Mouse (Mus musculus): ENCODE measurements around the gene Mbnl1.

Gene Mbnl1

DNA sequence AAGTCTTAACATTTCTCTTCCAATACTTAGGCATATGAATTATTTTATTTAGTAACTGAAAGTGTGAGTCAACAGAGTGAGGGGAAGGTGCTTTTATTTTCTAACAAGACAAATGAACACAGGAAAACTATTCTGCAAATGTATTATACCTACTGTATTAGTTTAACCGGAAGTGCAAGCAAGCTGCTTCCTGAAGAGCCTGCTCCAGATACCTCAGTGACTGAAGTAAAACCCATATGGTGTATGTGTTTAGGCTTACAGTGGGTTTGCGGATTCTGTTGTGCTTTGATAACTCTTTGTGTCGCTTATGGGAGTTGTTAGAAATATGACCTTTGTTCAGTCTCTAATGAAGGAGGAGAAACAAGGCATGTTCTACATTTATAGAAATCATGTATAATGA is 46.7 kb downstream of the Mbnl1 start:
- no peak for DNase-seq

DNA sequence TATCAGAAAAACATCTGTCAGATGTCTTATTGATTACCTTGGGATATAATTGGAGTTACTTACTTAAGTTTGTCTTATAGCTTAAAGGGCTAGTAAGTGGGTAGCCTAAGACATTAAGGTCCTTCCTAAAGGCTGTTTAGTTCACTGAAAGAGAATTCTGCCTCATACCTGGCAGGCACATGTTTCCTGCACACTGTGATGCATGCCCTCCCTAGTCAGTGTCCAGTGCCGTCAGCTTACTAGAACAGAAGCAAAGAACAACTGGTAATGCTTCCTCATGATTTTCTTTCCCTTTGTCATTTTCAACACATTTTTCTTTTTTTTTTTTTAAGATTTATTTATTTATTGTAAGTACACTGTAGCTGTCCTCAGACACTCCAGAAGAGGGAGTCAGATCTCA is 51.5 kb downstream of the Mbnl1 start:
- DNase-seq = no peak

DNA sequence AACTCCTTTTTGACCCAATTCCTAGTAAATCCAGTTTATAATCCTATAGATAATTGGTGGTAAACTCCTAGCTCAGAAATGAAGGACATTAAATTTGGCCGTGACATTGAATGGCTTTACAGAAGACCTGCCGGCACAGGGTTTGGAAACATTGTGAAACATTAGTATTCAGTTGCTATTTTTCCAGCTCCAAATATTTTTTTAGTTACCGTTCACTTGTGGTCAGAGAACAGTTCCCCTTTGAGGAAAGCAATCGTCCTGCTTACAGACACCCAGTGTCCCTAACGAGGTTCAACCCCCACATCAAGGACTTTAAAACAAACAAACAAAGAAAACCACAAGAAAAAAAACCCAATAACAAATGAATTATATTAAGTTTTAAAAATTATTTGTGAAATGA is 58.7 kb downstream of the Mbnl1 start:
- DNase-seq = no peak

DNA sequence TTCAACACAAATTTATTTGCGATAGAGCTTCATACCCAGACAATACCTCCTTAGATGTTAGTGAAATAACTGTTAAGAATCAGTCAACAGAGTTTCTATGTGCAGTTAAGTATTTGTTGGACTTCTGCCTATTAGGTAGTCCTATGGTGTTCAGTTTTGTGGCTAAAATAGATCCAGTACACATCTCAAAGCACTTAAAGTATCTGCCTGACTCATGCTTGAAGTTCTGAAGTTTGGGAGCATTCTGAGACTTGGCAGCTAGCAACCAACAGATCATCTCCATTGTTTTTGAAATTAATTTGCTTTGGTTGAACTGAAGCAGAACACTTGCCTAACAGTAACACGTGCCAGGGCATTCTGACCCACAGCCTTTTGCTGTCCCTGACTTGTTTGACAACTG is 59.2 kb downstream of the Mbnl1 start:
- DNase-seq = no peak

DNA sequence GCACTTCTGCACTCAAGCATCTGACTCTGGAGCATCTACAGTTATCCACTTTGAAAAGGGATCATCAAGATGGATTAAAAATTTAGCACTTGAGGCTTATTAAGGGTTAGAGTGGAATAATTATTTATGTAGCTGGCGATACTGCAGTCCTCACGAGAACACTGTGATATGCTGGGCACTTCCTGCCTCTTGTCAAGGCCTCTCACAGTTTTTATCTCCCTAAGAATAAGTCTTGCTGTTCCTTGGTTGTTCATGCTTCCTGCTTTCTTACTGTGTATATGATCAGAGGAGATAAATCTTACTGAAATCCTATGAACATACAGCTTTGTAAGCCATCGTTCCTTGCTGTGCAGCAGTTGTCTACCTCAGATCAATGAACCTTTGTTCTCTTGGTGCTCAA is 62.6 kb downstream of the Mbnl1 start:
- DNase-seq = no peak

DNA sequence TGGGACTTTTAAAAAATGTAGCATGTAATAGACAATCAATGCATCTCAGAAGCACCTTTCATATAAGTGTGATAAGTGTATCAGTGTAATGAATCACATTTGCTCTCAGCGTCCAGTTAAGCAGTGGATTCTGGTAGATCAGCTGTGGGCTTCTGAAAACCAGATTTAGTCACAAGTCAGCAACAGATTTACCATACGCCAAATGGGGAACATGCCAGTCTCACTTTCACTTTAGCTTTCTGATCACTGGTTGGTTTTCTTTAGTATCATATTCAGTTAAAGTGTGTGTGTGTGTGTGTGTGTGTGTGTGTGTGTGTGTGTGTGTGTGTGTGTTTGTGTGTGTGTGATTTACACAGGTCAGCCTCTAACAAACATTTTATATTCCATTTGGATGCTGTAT is 64.4 kb downstream of the Mbnl1 start:
- no peak for DNase-seq

DNA sequence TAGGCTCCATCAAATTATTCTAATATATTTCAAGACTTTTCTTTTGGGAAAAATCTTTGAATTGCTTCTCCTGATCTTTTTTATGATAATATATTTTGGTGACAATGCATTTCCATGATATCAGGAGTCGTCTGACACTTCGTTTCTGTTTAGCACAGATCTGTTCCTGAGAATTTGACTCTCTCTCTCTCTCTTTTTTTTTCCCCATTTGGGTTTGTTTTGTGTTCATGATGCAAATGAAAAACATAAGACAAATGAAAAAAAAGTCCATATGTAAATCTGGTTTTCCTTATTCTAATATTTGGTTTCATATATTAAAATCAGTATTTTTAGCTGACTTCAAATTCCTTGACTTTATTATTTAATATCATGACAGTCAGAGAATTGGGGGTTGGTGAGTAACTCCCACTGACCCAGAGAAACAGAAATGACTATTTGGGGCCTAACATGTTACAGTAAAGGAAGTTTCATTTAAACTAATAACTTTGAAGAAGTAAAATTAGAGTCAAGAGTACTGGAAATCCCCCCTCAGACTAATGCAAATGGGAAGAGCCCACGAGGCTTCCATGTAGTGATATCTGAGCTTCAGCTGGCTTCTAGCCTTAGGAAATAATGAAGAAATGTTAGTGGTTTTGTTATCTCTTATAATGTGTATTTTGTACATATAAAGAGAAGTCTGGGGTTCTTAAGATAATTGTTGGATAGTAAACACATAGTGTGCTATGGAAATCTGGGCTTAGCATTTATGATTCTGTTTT is 65.8 kb downstream of the Mbnl1 start:
- no peak for DNase-seq

DNA sequence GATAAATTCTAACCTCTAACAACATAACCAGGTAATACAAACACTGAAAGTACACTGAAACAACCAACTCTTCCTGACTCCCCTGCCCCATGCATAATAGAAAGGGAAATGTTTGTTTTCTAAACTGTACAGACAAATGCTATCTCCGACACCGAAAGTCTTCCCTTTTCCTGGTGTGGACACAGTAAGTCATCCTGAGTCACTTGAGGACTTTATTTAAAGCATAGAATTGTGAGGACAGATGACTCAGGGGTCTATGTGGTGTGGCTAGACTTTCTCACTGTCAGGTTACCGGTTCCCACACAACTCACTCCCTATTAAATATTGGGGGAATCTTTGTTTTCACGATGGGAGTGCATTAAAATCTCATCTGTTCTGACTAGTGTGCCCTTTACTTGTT is 68.5 kb downstream of the Mbnl1 start:
- DNase-seq = no peak

DNA sequence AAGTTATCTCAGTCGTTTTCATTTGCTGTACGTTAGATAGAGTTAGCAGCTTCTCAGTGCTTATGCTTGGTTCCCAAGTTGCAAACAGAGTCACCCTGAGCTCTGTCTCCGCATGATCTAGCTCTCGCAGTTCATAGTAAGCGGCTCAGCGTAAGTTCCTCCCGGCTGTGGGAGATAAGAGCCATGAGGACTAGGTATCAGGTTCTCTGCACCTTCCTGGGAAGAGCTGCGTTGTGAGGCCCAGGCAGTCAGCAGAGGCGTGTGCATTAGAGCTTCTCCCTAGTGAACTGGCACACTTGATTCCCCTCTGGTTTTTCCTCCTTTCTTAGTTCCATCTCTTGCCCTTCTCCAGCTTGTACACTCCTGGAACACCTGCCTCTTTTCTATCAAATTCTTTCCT is 73.6 kb downstream of the Mbnl1 start:
- DNase-seq = no peak

DNA sequence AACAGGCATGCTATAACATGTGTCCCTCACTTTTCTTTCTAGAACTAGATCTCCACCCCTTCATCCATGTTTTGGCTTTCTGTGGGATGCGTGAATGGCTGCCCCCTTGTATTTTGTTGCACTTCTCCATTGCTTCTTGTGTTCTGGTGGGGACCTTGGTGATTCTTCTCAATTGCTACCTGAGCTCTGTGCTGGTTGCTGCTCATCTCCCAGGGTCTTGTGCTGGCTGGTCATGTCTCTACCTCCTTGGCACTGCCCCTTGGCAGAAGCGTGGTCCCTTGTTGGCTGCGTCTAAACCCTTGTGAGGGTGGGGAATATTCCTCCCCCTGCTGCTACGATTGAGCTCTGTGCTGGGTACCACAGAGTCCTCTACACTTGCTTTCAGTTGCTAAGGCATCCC is 74.3 kb downstream of the Mbnl1 start:
- DNase-seq = no peak

DNA sequence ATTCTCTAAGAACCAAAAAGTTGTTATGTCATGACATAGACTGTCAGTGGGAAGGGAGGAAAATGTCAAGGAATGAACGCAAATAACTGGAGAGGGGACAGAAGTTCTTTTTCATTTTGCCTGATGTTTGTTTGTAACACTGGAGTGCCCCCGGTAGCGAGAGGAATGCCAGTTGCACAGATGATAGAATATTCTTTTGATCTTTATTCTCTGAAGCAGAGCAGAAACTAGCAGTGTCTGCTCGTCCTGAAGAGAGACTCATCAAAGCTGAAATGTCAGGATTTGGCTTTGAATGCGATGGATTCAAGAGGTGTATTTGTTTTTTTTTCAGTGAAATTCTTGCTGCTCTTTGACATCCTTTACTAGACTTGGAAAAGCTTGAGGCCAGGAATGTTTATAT is 77.9 kb downstream of the Mbnl1 start:
- DNase-seq = no peak

DNA sequence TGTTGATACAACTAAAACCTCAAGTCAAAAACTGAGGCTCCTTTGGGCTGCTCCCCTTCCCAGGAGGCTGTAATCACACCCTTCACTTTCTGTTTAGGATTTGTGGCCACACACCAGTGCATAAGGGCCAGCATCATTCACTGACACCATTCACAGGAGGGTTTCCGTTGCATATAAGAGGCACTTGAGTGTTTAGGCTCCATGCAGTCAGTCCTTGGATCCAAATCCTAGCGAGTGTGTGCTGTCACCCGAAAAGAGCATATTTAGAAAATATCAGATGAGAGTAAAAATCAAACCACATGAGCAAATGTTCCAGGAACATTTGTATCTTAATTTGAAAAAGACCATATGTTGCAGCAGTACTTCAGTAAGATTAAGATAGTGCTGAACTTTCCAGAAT is 79.0 kb downstream of the Mbnl1 start:
- DNase-seq = no peak

DNA sequence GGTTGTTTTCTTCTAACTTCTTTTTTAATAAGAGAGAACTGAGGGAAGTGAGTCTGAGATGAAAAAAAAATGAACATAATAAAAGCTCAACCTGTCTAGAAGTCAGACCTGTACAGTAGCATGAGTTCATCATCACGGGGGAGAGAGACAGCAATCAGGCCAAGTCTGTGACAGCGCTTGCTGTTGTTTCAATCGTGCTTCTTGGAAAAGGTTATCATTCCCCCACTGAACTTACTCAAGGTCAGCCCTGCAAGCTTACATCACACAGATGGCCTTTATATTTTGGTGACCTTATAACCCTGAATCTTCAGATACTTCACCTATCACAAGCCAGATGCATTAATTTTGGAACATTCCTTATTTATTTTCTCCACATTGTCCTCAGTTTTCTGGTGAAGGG is 80.4 kb downstream of the Mbnl1 start:
- no peak for DNase-seq

DNA sequence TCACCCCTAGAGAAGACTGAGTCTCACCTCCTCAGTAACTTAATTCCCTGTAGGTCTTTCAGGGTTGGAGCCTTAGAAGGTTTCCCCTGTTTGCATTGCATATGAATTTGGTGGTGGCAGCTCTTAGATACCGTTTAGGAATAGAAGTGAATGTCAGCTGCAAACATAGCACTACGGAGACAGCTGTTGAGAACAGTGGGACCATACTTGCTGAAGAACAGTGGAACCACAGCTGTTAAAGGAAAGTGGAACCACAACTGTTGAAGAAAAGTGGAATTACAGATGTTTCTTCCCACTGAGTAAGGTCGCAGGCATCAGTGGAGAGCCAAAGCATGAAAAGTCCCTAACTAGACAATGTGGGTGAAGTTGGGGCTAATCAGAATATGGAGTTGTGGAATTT is 84.0 kb downstream of the Mbnl1 start:
- no peak for DNase-seq

DNA sequence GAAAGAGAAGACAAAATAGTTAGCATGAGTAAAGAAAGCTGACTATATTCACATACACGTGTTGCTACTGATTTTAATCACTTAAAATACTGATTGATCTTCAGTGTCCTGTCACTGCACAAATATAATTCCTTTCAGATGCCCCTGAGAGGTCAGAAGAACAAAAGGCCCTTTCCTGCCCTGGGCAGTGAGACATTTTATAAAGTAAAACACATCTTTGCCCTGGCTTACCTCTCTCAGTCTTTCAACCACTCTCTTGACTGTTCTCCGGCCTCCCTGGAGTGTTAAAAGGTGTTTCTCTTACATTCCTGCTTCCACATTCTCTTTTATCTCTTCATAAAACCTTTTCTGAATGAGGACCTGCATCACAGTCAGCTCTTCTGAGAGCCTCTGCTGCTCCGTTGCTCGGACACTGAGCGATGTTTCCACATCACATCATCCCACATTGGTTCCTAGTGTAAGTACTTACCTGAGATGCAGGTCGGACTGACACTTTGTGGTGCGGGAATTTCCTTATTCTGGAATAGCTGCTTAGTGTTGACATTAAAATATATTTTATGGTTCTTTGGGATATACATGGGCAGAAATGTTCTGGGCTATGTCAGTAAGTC is 85.7 kb downstream of the Mbnl1 start:
- no peak for DNase-seq

DNA sequence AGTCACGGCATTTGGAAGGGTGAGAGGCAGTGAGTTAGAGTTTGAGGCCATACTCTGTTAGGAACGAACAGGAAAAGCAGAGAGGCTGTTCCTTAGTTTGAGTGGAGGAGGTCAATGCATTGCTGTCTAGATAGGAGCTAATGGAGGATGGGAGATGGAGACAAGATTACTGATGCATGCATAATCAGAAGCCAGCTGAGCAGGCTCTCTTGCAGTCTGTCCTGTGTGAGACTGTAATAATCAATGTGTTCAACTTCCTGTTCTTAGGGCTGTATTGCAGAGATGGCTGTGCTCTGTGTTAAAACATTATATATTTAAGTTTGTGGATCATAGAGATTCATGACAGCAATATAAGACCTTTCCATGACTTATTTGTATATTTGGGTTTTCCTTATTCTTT is 87.1 kb downstream of the Mbnl1 start:
- no peak for DNase-seq

DNA sequence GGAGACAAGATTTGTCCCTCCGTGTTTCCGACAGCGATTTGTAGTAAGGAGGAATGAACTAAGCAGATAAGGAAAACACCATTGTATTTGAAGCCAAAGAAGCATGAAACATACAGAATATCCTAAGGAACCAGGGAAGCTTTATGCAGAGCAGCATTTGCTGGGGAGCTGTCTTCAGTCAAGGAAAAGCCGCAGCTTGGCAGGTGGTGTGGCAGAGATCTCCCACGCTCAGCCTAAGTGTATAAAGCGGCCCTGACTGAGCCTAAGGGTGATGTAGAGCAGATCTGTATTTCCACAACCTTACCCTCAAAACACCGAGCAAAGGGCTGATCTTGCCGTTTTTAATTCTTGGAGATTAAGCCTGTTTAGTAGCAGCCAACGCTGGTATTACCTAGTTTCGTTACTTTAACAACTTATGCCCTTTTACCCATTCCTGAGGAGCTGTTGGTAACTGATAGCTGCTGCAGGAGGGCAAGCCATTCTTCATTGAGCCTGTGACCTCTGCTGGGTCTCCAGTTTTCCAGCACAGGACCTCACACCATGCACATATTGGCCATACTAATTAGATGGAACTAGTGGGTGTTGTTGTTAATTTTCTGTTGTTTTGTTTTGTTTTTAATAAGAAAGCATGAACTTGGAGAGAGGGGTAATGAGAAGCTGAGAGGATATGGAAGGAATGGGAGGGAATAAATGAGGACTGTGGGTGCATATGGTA is 91.1 kb downstream of the Mbnl1 start:
- DNase-seq = peak; percentile 15

DNA sequence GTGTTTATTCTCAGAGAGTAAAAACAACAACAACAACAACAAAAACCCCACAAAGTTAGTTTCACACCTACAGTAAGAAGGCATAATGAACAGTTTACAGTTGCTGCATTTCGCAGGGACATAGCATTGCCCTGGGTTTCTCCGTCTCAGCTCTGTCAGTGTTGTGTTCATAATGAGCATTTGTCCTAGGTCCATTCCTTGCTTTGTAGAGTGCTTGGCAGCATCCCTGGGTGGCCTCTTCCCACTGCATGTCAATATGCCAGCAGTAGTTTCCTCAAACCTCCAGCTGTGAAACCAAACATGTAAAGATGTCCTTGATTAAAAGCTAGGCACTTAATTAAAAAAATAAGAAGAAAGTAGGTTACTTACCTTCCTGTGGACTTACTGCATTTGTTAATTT is 91.6 kb downstream of the Mbnl1 start:
- no peak for DNase-seq

DNA sequence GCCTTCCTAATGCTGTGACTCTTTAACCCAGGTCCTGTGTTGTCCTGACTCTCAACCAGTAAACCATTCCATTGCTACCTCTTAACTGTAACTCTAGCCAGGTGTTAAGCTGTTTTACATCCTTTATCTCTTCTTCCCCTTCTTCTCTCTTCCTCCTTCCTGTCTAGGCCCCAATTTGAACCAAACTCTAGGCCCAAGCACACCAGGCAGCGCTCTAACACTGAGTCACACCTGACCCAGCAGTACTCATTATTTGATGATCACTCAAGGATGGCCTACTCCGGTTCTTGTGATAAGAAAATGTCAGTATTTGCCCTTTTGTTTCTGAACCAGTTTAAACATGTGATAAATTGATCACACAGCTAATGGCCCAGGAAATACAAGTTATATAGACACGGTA is 92.6 kb downstream of the Mbnl1 start:
- DNase-seq = no peak

DNA sequence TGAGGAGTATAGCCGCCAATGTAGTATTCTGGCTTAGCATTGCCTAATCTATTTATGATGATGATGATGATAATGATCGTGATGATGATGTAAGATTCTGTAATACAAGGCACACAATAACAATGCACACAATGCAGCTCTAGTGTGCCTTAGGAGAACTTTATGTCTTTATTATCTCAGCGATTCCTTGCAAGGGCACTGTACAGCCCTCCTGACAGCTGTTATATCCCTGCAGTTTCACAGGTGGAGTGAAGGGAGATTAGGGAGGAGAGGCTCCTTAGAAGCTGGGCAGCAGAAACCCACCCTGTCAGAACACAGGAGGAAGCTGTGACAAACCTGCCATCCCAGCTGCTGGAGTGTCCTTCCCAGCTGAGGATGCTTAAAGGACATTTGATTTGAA is 93.3 kb downstream of the Mbnl1 start:
- no peak for DNase-seq

DNA sequence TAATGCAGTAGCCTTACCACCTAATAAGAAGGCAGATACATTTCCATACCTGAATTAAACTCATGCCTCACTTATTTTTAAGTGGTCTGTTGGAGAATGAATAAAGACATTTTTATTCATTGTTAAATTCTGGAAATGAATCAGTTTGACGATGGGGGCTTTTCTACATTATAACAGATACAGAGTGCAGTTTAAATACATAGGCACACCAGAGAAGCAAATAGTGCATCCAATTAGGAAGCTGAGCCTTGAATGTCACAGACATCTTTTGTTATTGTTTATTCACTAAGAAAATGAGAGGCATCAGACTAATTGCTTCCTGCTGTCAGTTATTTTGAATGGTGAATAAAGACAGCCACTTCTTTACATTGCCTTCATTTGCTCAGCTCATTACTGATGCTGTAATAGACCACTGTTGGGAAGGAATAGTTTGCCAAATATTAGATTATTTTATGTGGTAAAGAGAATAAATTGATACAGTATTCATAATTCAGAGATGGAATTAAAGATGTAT is 95.6 kb downstream of the Mbnl1 start:
- no peak for DNase-seq

DNA sequence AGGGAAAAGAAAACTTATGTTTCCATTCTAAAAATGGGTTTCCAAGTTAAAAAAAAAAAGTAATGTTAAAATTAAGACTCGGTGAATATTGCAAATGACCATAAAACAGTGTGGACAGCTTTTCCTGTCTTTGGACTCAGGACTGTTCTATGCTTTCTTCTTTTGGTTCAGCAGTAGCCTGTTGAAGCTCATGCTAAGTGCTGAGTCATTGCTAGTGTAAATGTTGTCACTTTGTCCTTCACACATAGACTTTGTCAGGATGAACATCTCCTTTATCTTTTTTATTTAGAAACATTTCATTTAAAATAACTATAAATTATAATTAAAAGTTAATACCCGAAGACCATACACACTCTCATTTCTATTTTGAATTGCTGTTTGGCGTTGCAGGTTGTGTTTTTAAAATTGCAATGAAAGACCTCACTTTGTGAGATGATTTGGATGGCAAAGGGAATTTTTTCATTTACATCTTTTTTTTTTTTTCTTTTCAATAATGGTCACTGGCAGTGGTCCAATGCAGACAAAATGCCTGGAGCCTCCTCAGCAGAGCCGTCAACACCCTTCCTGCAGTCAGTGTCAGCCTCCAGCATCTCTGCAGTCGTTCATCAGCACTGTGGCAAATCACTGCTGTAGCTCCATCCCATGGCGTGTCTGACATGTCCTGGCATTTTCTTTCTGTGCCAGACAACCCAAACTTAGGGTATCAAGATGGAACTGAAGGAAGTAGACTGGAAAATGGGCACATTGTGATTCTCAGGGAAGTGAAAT is 96.4 kb downstream of the Mbnl1 start:
- no peak for DNase-seq

DNA sequence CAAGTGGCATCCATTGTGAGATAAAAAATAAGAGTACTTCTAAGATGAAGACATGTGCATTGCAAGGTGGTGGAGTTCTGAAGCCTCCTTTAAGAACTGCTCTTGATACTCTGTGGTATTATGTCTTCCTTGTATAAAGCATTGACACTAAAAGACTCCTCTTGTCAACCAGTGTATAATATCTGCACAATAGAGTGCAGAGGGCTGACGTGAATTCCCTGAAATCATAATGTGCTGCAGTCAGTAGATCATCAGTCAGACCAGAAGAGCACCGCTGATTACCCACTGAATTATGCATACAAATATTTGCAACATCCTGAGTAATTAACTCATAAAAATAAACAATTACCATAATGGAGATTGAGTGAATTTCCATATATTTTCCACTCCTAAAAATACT is 97.2 kb downstream of the Mbnl1 start:
- no peak for DNase-seq

Measured in right cerebral cortex, postnatal 14 days (tissue).